9 mouse cellular contexts compared by ENCODE assay signal in the genomic region with DNA sequence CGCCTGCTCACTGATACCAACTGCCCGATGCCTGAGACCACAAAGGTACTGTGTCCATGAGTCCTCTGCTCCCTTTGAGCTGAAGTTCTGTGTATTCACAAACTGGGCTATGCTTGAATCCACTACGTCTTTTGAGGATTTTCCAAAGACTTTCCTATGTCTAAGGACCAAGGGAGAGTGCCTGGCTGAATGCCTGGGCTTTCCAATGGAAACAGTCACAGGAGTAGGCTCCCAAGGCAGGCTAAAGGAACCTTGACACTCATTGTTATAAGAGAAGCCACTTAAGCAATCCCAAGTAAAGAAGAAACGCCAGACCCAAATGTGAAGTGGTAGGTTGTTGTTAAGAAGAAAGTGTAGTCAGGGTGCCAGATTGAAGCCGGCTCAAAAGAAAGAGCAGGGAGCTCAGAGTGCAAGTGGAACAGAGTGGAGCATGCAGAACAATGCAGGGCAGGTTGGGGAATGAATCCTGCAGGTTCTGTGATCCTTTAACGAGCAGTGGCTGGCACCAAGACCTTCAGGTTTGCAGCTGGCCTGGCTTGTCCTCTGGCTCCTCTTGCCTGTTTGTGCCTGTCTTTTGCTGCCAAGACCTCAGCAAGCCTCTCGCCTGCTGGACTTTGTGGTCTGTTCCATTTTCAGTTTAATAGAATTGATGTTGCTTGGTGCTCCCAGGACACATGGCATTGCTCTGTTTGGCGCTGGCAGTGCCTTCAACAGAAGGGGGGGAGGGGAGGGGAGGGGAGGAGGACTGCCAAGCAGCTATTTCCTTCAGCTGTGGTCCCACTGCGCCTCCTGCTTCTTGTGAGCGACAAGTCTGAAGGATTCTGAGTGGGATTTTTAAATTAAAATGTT. TPM values are rescaled to one million over a fixed set of nuclear protein-coding genes. Genes with fewer than 3 reads are reported as not detected.
DNase-seq lines count a peak whose midpoint lies in the region; ATAC-seq and TF ChIP-seq lines count a peak whose summit lies in the region.
"Had no signal": no experiment of that assay in that cellular context is flagged by ENCODE, and none has a peak within 500 bp of the region (broad histone marks: within the 10 kb centered on the region; RNA-seq: fewer than 3 reads in every experiment).

No protein-coding gene starts in this region.

- DNase-seq in frontal cortex, postnatal 10 days (ENCODE audit: low spot score in 2 of 2): no peak
- peak; percentile 31 to 32 for DNase-seq in lung, adult 18-20 months
- no peak for DNase-seq in lung, postnatal 4 days
- peak; percentile 6 to 29 for DNase-seq in heart, postnatal 14 days

- no peak for TF ChIP-seq POLR2A in olfactory bulb, adult 2 months (IDR thresholded peaks at IDR 0.05; ENCODE audit: insufficient read depth, low read depth, low read length)

- H3K9me3 ChIP-seq in liver, embryonic 12.5 days (replicated peaks): no peaks in the 10 kb centered on the region
- no peaks in the 10 kb centered on the region for H3K9me3 ChIP-seq in intestine, embryonic 16.5 days (ENCODE audit: control insufficient read depth, low read length)

- no peak overlapping the region for H3K4me3 ChIP-seq in olfactory bulb, adult 2 months (ENCODE audit: insufficient read depth, low read depth, low read length)
- no peak overlapping the region for H3K4me3 ChIP-seq in liver, embryonic 12.5 days
- H3K4me3 ChIP-seq in intestine, embryonic 16.5 days (ENCODE audit: low read length): no peak overlapping the region

- TF ChIP-seq CTCF in olfactory bulb, adult 2 months (IDR thresholded peaks at IDR 0.05; ENCODE audit: insufficient read depth, low read depth, low read length): no peak

- H3K4me2 ChIP-seq in liver, embryonic 12.5 days: no peak overlapping the region
- no peak overlapping the region for H3K4me2 ChIP-seq in intestine, embryonic 16.5 days (ENCODE audit: low read depth, low read length)

- H3K4me1 ChIP-seq in olfactory bulb, adult 2 months (ENCODE audit: control insufficient read depth, insufficient read depth, low read length): peaks cover 4% of the 10 kb centered on the region; the same call in 1 of the 2 replicates
- no peaks in the 10 kb centered on the region for H3K4me1 ChIP-seq in liver, embryonic 12.5 days
- no peaks in the 10 kb centered on the region for H3K4me1 ChIP-seq in intestine, embryonic 16.5 days (ENCODE audit: control insufficient read depth, insufficient read depth, low read length)

- WGBS in olfactory bulb, adult 2 months: 57% methylated on average over 10 of the region's 10 CpGs
- 67% methylated on average over 10 of the region's 10 CpGs for WGBS in liver, embryonic 12.5 days (ENCODE audit: insufficient replicate concordance)
- 73% methylated on average over 10 of the region's 10 CpGs for WGBS in intestine, embryonic 16.5 days

- no peaks in the 10 kb centered on the region for H3K27me3 ChIP-seq in liver, embryonic 12.5 days (replicated peaks)
- no peaks in the 10 kb centered on the region for H3K27me3 ChIP-seq in intestine, embryonic 16.5 days (replicated peaks; ENCODE audit: control insufficient read depth, insufficient read depth, low read length)

- no peak overlapping the region for H3K9ac ChIP-seq in liver, embryonic 12.5 days
- no peak overlapping the region for H3K9ac ChIP-seq in intestine, embryonic 16.5 days (ENCODE audit: low read depth, low read length)

- no peaks in the 10 kb centered on the region for H3K36me3 ChIP-seq in liver, embryonic 12.5 days
- H3K36me3 ChIP-seq in intestine, embryonic 16.5 days (ENCODE audit: control insufficient read depth, insufficient read depth, low read length): no peaks in the 10 kb centered on the region

- 0 out of 2 replicates have a peak overlapping the region, but pooled peaks have one; percentile 1 for H3K27ac ChIP-seq in olfactory bulb, adult 2 months (ENCODE audit: insufficient read depth, low read depth, low read length)
- no peak overlapping the region for H3K27ac ChIP-seq in liver, embryonic 12.5 days
- no peak overlapping the region for H3K27ac ChIP-seq in intestine, embryonic 16.5 days (ENCODE audit: low read length)

- peak; percentile 69 for ATAC-seq in frontal cortex, adult (ENCODE audit: low TSS enrichment)
- no peak for ATAC-seq in liver, embryonic 12.5 days
- no peak for ATAC-seq in intestine, embryonic 16.5 days

- intact Hi-C loops in heart, postnatal 14 days (cut with DNase I): no loop called here

RNA-seq across cellular contexts. Expression of gene Tmem178, which starts 22.9 kb away (rescaled TPM):
- total RNA-seq in heart, postnatal 14 days (2021): 1 to 10 TPM in 1 of 2 experiments, under 1 TPM in 1; 0.78 to 1.6 TPM
- polyA plus RNA-seq in olfactory bulb, adult 2 months (2012; ENCODE audit: insufficient read depth, insufficient read length, low replicate concordance, missing spikeins): not detected in 2 replicates
- polyA plus RNA-seq in liver, embryonic 12.5 days (2016; fragmentation: Nextera tagmentation; extraction: Ambion mirVana): 0.82 and 0.84 TPM in 2 replicates
- 1.4 and 1.6 TPM in 2 replicates for polyA plus RNA-seq in intestine, embryonic 16.5 days (2015; fragmentation: Nextera tagmentation; extraction: Ambion mirVana)
- total RNA-seq: hematopoietic stem cell, adult 5-6 weeks had no signal

Comparison
In these comparisons a context has a peak if more than half of its experiments do, and no peak if none do; other contexts are left out.
1. DNase-seq: peak in lung, adult 18-20 months (2 of 2) and heart, postnatal 14 days (2 of 2); none in frontal cortex, postnatal 10 days (0 of 2) and lung, postnatal 4 days (0 of 2).